Mouse (Mus musculus) forebrain, embryonic 12.5 days (tissue): ENCODE measurements at regions not wholly inside any gene's neighbourhood (a gene's known extent, or its start where the extent isn't known, plus 50 kb on each side); places are given as distances from the start of the nearest gene placed in this dataset.

Experiments
- ATAC-seq: fragments of 200-750 bp; cut with Nextera tagmentation; 2 replicates; pipeline ENCODE4 v1.8.0; 2017; ENCODE audit warnings: moderate TSS enrichment; ENCODE audit not compliant: low FRiP score
- H3K27ac ChIP-seq: fragments of 300-500 bp; sonication (generic); 2 replicates; pipeline ENCODE4 v1.5.1; 2016; ENCODE audit warnings: mild to moderate bottlenecking
- H3K27me3 ChIP-seq: fragments of 300-500 bp; sonication (generic); 2 replicates; pipeline ENCODE4 v1.6.1; 2016; ENCODE audit warnings: mild to moderate bottlenecking
- H3K36me3 ChIP-seq: fragments of 300-500 bp; sonication (generic); replicated peaks from 2 replicates; pipeline ENCODE4 v1.6.1; 2016; ENCODE audit warnings: mild to moderate bottlenecking
- H3K4me1 ChIP-seq: fragments of 300-500 bp; sonication (generic); 2 replicates; pipeline ENCODE4 v1.6.1; 2016
- H3K4me2 ChIP-seq: fragments of 300-500 bp; sonication (generic); 2 replicates; pipeline ENCODE4 v1.6.1; 2016; ENCODE audit warnings: mild to moderate bottlenecking, moderate library complexity
- H3K4me3 ChIP-seq: fragments of 300-500 bp; sonication (generic); replicated peaks from 2 replicates; pipeline ENCODE4 v1.5.1; 2016; ENCODE audit warnings: mild to moderate bottlenecking
- H3K9ac ChIP-seq: fragments of 300-500 bp; sonication (generic); 2 replicates; pipeline ENCODE4 v1.6.1; 2016; ENCODE audit warnings: mild to moderate bottlenecking
- H3K9me3 ChIP-seq: fragments of 300-500 bp; sonication (generic); 2 replicates; pipeline ENCODE4 v1.6.1; 2016
- WGBS: fragments of 180-500 bp; shearing (Covaris S2); methylation state at CpG from one replicate; pipeline ENCODE4 v1.1.7; 2016; 5-methylcytosine and 5-hydroxymethylcytosine counted together

DNA sequence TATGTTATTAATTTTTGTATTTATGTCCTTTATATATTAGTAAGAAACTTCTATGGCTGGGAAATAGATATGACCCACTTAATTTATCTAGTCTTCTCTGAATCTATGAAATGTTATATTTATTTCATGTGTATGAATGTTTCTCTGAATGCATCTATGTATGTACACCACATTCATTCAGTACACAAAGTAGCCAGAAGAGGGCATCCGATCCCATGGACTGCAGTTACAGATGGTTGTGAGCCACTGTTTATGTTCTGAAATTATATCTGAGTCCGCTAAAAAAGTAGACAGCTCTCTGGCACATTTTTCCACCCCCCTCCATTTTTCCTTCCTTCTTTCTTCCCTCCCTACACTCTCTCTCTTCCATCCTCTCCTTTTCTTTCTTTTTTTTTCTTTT is 557.8 kb upstream of the Arpp21 start:
- no peak for ATAC-seq
- Histone ChIP-seq H3K4me2 (no peak overlapping the region), H3K9ac (no peak overlapping the region), H3K27me3 (no peaks in the 10 kb centered on the region), H3K9me3 (no peaks in the 10 kb centered on the region), H3K4me3 (no peak overlapping the region), H3K36me3 (no peaks in the 10 kb centered on the region), H3K4me1 (no peaks in the 10 kb centered on the region), H3K27ac (no peak overlapping the region)
- WGBS = 71% methylated on average over 2 of the region's 2 CpGs

DNA sequence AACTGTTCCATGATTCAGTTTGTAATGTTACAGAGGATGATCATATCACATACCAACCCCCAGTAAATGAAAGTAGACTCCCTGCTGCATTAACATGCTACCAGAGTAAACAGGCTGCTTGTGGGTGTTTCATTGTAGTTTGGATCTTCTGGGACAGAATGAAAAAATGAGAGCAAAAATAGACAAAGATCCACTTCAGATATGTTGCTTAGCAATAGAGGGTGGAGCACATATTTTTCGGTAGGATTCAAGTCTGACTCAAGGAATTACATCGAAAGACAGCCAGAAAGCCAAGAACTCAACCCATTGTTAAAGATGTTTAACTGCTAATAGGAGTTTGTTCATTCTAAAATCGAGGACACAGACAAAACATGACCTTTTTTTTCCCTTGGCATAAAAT is 536.2 kb upstream of the Arpp21 start:
- H3K27me3 ChIP-seq = no peaks in the 10 kb centered on the region
- 76% methylated on average over 3 of the region's 3 CpGs for WGBS
- no peak overlapping the region for H3K4me2 ChIP-seq
- ATAC-seq = no peak
- no peak overlapping the region for H3K27ac ChIP-seq
- no peak overlapping the region for H3K9ac ChIP-seq
- no peak overlapping the region for H3K4me3 ChIP-seq
- H3K36me3 ChIP-seq = no peaks in the 10 kb centered on the region
- H3K9me3 ChIP-seq = no peaks in the 10 kb centered on the region
- no peaks in the 10 kb centered on the region for H3K4me1 ChIP-seq

DNA sequence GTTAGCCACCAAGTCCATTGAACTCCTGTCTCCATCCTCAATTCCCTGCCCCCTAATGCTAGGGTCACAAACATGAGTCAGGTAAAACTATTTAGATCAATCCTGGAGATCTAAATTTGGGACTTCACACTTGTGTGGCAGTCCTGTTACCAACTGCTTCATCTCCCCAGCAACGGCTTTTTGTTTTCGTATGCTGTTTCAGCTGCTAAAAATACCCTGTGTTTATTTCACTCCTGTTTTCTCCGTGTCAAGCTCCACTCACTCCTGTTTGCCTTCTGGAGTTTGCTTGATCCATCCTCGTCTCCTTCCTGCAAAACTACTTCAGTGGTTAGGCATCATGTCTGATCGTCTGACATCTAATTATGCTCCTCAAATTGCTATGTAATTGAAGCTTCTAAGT is 508.9 kb upstream of the Arpp21 start:
- Histone ChIP-seq H3K27ac (no peak overlapping the region), H3K4me3 (no peak overlapping the region), H3K4me2 (no peak overlapping the region), H3K27me3 (no peaks in the 10 kb centered on the region), H3K9ac (no peak overlapping the region), H3K36me3 (no peaks in the 10 kb centered on the region), H3K9me3 (no peaks in the 10 kb centered on the region), H3K4me1 (no peaks in the 10 kb centered on the region)
- 79% methylated on average over 5 of the region's 5 CpGs for WGBS
- no peak for ATAC-seq

DNA sequence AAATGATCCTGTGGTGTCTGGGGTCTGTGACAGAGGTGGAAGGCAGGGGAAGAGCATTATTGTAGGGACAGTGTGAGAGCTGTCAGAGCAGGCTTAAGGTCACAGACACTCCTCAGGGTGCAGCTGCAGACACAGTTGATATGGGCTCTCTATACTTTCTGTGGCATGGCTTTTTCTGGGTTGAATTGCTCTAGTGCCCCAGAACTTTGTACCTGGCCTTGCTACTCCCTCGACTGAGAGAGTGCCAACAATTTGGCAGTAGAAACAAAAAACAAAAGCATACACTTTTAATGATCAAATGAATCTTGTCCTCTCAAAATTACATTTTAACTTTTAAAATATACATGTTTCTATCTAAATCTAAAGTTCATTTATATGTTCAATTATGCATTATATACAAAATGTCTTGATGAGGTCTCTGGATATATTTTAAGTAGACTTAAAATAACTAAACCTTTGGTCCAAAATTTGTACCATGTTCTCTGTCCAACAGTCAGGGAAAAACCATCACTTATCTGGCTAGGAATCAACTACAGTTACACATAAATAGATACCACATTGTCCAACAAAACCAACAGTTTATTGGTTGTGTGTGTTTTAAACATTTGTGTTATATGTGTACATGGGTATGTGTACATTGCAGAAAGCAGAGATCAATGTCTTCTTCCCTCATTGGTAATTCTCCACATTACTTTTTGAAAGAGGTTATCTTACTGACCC is 508.3 kb upstream of the Arpp21 start:
- WGBS = 68% methylated on average over 1 of the region's 1 CpGs
- Histone ChIP-seq H3K4me1 (no peaks in the 10 kb centered on the region), H3K4me3 (no peak overlapping the region), H3K9me3 (no peaks in the 10 kb centered on the region), H3K36me3 (no peaks in the 10 kb centered on the region), H3K27me3 (no peaks in the 10 kb centered on the region), H3K27ac (no peak overlapping the region), H3K4me2 (no peak overlapping the region), H3K9ac (no peak overlapping the region)
- no peak for ATAC-seq

DNA sequence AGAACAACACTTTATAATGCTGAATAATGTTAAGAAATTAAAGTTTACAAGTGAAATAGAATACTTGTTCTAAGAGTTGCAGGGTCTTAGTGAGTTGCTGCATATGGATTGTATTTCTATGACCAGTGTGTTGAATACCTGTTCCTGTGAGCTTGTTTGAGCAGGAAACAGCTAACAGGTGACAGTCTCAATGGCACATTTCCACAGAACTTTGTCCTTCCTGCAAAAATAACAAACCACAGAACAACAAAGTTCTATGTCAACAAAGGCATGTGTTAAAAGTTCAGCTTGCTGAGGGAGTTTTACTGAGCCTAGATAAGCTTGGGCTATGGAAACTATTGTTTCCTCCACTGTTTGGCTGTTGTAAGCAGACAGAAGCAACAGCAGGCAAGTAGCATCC is 500.0 kb upstream of the Arpp21 start:
- Histone ChIP-seq H3K4me3 (no peak overlapping the region), H3K4me1 (no peaks in the 10 kb centered on the region), H3K4me2 (no peak overlapping the region), H3K36me3 (no peaks in the 10 kb centered on the region), H3K27ac (no peak overlapping the region), H3K9me3 (no peaks in the 10 kb centered on the region), H3K27me3 (no peaks in the 10 kb centered on the region), H3K9ac (no peak overlapping the region)
- ATAC-seq = no peak

DNA sequence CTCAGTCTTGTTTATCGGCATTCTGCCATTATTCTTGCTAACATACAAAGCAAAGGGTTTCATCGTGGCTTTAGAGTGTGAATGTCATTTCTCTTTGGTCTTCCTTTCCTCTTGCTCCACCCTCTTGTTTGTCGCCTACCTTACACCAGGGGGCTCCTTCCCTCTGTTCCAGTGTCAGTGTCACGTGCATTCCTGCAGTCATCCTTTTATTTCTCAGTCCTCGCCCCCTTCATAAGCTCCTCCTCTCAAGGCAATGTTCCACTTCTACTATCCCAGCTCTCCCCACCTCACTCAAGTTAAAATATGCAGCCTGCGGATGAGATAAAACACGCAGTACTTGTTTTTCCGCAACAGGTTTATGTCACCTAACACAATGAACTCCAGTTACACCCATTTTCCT is 489.8 kb upstream of the Arpp21 start:
- ATAC-seq = peak; percentile 68; the same call in 1 of the 2 replicates
- no peaks in the 10 kb centered on the region for H3K9me3 ChIP-seq
- 21% methylated on average over 8 of the region's 8 CpGs for WGBS
- H3K27ac ChIP-seq = no peak overlapping the region
- H3K27me3 ChIP-seq = peaks cover 9% of the 10 kb centered on the region
- no peak overlapping the region for H3K4me3 ChIP-seq
- no peaks in the 10 kb centered on the region for H3K36me3 ChIP-seq
- H3K9ac ChIP-seq = no peak overlapping the region
- H3K4me1 ChIP-seq = peaks cover 4% of the 10 kb centered on the region; the same call in 1 of the 2 replicates
- 0 out of 2 replicates have a peak overlapping the region, but pooled peaks have one; percentile 8 for H3K4me2 ChIP-seq

DNA sequence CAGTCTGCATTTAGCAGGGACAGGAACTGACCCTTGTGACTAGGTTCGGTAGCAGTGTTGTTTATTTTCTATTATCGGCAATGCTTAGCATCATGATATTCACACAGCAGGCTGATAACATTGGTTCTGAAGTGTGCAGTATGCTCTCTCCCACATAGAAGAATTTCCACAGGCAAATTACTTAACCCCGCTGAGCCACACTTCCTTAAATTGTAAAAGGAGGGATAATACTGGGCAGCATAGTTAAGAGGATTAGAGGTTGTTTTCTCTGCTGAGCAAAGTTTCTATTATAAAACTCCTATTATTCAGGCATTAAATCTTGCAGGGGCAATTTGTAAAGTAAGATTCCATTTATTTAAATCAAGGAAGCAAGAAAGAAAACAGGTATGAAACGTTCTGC is 489.4 kb upstream of the Arpp21 start:
- 8% methylated on average over 4 of the region's 4 CpGs for WGBS
- no peak overlapping the region for H3K4me3 ChIP-seq
- no peaks in the 10 kb centered on the region for H3K9me3 ChIP-seq
- peaks cover 4% of the 10 kb centered on the region; the same call in 1 of the 2 replicates for H3K4me1 ChIP-seq
- ATAC-seq = 0 out of 2 replicates have a peak, but pooled peaks have one; percentile 3
- no peak overlapping the region for H3K9ac ChIP-seq
- H3K27ac ChIP-seq = no peak overlapping the region
- H3K36me3 ChIP-seq = no peaks in the 10 kb centered on the region
- peaks cover 9% of the 10 kb centered on the region for H3K27me3 ChIP-seq
- no peak overlapping the region for H3K4me2 ChIP-seq

DNA sequence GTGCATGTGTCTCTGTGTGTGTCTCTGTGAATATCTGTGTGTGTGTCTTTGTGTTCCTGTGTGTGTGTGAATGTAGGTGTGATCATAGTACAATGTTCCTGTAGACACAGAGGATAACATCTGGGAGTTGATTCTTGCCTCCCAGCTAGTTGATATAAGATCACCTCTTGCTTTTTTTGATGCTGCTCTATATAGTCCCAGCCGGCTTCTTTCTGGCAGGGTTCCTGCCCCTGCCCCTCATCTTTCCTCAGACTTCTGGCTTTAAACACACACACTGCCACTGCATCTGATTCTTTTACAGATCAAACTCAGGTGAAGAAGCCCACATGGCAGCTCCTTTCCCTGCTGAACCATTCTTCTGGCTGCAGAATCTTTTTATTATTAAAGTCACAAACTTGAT is 487.6 kb upstream of the Arpp21 start:
- no peak overlapping the region for H3K4me2 ChIP-seq
- H3K4me1 ChIP-seq = peaks cover 4% of the 10 kb centered on the region; the same call in 1 of the 2 replicates
- no peak overlapping the region for H3K9ac ChIP-seq
- no peaks in the 10 kb centered on the region for H3K36me3 ChIP-seq
- no peak overlapping the region for H3K27ac ChIP-seq
- no peak for ATAC-seq
- WGBS = 67% methylated on average over 1 of the region's 1 CpGs
- no peak overlapping the region for H3K4me3 ChIP-seq
- H3K9me3 ChIP-seq = no peaks in the 10 kb centered on the region
- H3K27me3 ChIP-seq = peaks cover 9% of the 10 kb centered on the region

DNA sequence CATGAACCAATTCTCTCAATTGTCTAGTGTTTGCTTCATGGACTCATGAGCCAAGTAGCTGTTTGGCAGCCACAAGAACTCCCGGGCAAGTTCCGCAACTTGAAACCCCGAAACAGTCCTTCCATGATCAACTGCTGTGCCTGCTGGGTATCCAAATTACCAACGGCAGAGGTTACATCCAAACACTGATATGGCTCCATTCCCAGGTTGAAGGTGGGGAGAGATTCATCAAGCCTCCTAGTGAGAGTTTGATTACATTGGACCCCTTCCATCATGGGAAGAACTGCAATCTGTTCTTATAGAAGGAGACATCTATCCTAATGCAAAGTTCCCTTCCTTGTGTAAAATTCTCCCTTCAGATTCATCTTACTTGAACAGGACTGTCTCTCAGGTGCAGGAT is 486.8 kb upstream of the Arpp21 start:
- 94% methylated on average over 4 of the region's 4 CpGs for WGBS
- Histone ChIP-seq H3K27me3 (peaks cover 9% of the 10 kb centered on the region), H3K4me3 (no peak overlapping the region), H3K9me3 (no peaks in the 10 kb centered on the region), H3K36me3 (no peaks in the 10 kb centered on the region), H3K4me2 (no peak overlapping the region), H3K4me1 (peaks cover 4% of the 10 kb centered on the region; the same call in 1 of the 2 replicates), H3K9ac (no peak overlapping the region), H3K27ac (no peak overlapping the region)
- no peak for ATAC-seq

DNA sequence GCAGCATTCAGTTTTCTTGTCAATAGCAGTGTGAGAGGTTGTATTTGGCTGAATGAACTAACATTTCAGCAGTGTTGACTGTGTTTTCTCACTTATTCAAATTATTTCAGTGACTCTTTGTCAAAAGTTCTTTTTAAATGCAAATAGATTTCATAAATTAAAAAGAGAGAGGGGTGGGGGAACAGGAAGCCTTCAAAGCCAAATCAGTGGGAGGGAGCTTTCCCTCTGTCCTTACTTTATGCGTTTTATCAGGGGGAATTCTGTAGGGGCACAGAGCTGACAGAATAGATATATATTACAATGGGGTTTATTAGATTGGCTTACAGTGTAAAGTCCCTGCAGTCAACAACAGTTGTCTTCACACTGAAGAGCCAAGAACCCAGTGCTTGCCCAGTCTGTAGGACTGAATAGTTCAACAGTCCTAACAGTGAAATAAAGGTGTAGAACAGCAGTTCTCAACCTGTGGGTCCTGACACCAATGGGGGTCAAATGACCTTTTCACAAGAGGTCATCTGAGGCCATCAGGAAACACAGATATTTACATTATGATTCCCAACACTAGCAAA is 479.5 kb upstream of the Arpp21 start:
- ATAC-seq = 0 out of 2 replicates have a peak, but pooled peaks have one; percentile 46
- H3K9ac ChIP-seq = no peak overlapping the region
- WGBS = 21% methylated on average over 1 of the region's 1 CpGs
- no peaks in the 10 kb centered on the region for H3K27me3 ChIP-seq
- no peak overlapping the region for H3K4me2 ChIP-seq
- no peaks in the 10 kb centered on the region for H3K9me3 ChIP-seq
- H3K4me1 ChIP-seq = peaks cover 4% of the 10 kb centered on the region
- H3K4me3 ChIP-seq = no peak overlapping the region
- H3K36me3 ChIP-seq = no peaks in the 10 kb centered on the region
- no peak overlapping the region for H3K27ac ChIP-seq

DNA sequence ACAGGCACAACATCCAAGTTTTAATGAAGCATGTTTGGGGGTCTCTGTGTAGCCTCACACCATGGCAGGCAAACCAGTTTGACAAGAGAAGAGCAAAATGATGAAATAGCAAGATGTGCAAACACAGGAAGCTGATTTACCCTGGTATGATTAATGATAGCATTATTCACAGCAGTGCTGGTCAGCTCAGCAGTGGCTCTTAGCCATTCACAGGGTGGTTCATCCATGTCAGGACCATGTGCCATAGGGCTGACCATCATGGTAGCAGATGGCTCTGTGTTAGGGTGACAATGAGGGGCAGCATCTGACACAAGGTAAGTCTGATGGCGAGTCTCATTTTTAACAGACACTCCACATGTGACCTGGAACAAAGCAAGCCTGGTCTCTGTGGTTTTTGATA is 443.1 kb upstream of the Arpp21 start:
- no peaks in the 10 kb centered on the region for H3K36me3 ChIP-seq
- H3K4me3 ChIP-seq = no peak overlapping the region
- 73% methylated on average over 1 of the region's 1 CpGs for WGBS
- no peaks in the 10 kb centered on the region for H3K27me3 ChIP-seq
- ATAC-seq = no peak
- H3K4me1 ChIP-seq = no peaks in the 10 kb centered on the region
- no peak overlapping the region for H3K4me2 ChIP-seq
- no peak overlapping the region for H3K27ac ChIP-seq
- H3K9ac ChIP-seq = no peak overlapping the region
- H3K9me3 ChIP-seq = no peaks in the 10 kb centered on the region

DNA sequence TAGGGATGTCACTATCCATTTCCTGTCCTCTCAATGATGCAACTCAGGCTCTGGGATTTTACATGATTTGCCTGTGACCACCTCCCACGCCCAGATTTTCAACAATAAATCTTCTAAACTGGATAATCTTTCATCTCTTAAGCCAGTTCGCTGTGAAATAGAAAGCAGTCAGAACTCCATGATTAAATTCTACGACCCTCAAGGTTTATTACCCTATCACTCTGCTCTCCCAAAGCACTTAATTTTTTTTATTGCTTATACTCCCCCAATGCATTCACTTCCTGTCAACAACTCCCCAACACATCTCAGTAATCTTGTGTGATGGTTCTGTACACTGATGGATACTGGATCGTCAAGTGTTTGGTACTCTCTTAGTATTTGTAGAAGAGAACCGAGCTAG is 439.5 kb upstream of the Arpp21 start:
- no peaks in the 10 kb centered on the region for H3K36me3 ChIP-seq
- WGBS = 88% methylated on average over 5 of the region's 5 CpGs
- no peak overlapping the region for H3K27ac ChIP-seq
- no peak for ATAC-seq
- H3K4me3 ChIP-seq = no peak overlapping the region
- H3K4me2 ChIP-seq = no peak overlapping the region
- H3K4me1 ChIP-seq = no peaks in the 10 kb centered on the region
- H3K9me3 ChIP-seq = no peaks in the 10 kb centered on the region
- H3K9ac ChIP-seq = no peak overlapping the region
- no peaks in the 10 kb centered on the region for H3K27me3 ChIP-seq
